Mouse (Mus musculus): ENCODE data around the gene Ifna1. TPM values are rescaled to one million over a fixed set of nuclear protein-coding genes. Genes with fewer than 3 reads are reported as not detected.

Gene Ifna1
- total RNA-seq, 2 experiments from 2014 or later, result not detected

DNA sequence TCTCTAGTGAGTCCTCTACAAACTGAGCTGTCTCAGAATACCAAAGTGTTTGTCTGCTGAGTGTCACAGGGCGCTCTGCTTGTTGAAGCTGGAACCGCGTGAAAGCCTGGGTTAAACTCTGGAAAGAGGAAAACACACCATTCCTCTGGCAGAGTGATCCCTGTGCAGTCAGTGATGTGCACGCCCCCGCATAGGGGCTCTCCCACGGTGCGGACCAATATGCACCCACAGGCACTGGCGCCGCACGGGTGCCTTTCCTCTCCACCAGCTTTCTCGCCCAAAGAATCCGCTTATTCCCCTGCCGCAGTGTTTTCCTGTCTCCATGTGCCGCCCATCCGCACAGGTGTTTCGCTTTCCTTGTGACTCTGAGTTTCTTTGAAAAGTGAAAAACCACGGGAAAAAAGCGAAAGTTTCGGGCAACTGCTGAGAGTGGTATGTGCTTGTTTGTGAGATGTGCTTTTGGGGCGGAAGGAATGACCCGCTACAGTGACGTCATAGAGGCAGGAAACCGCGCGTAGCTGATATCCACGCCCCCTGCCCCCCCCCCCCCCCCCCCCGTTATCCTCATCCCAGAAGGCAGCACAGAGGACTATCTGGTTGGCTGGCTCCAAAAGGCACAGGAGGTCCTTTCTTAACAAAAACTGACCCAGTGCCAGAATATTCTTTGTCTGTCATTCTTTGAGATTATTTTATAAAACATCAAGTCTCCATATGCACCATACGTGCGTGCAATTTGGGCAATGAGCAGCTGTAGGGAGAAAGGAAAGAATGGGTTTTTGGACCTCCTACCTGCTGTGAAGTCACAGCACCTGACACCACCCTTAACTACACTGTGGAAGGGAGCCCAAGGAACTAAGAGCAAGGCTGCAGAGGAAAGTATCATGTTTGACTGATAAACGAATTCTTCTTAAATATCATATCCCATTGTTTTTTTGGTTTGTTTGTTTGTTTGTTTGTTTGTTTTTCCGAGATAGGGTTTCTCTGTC, 18.3 kb downstream of the Ifna1 start:
- ATAC-seq (replicated peaks; ENCODE audit: low FRiP score, poor library complexity, severe bottlenecking), result peak; percentile 75

DNA sequence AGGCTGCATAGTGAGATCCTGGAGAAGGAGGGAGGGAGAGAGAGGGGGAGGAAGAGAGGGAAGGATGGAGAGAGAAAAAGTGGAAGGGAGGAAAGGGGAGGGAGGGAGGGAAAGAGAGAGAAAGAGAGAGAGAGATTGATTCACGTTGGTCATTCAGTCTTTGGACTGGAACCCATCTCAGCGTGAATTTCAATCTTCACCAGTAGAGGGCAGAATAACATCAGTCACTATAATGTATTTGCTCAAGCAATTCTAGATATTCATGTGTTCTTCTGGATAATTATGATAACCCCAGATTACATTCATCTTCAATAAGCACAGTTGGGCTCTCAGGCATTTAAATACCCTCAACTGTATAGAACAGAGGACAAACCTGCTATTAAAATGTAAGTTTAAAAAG, 22.8 kb downstream of the Ifna1 start:
- no peak for ATAC-seq (replicated peaks; ENCODE audit: low FRiP score, poor library complexity, severe bottlenecking)

DNA sequence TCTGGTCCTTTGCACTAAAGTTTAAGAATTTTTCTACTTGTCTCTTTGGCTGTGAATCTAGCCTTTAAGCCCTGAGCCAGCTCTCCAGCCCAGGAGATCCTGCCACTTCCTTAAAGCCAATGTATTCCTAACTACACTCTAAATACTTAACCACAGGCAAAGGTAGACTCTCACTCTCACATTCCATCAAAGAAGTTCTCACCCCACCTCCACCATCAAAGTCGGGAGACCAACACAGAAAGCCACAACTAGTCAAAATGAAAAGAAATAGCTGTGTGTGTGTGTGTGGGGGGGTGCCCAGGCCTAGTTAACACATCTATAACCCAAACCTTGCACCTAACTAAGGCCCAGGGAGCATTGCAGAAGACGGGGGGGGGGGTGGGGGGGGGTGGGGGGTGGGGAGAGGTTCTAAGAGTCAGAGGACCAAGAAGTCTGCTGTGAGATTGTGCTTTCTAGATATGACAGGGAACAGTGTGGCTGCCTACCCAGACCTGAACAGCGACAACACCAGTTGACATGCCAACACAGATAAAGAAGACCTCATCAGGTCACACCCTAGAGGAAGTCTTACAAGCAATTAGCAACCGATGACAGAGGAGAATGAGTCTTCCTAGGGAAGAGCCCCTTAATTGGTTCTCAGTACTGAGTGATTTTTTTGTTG, 25.7 kb downstream of the Ifna1 start:
- ATAC-seq (replicated peaks; ENCODE audit: low FRiP score, poor library complexity, severe bottlenecking), result peak; percentile 68; the same call in 1 of the 2 replicates

DNA sequence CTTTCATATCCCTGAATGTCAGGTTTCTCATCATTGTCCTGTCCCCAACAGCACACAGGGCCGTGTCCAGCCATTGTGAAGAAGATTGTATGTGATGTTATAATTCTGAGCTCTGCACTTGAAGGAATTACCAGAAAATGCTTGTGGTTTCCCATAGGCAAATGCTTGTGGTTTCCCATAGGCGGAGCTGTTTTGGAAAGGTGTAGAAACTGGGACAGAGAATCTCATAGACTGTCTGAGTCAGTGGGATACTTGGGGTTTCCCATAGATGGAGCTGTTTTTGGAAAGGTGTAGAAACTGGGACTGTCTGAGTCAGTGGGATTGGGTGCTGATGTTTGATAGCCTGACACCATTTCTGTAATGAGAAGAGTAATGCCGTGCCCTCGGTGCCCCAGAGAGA, 26.6 kb downstream of the Ifna1 start:
- ATAC-seq (replicated peaks; ENCODE audit: low FRiP score, poor library complexity, severe bottlenecking), result no peak

DNA sequence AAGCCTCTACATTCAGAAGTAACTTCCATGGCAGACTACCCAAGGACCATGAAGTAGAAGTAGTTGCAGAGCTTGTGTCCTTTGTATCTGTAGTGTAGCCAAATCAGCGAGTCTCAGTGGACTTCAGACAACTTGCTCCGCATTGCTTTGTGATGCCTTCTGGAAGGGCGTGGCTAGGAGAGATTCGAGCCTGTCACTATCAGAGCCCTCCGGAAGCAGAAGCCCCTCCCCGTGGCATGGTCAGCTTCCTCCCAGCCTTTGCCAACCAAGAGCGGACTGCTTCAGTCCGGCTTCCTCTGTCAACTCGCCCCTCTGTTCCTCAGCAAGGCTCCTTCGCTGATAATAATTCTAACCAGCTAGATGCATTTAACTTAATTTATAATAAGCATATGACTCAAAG, 28.4 kb downstream of the Ifna1 start:
- ATAC-seq (replicated peaks; ENCODE audit: low FRiP score, poor library complexity, severe bottlenecking), result no peak

DNA sequence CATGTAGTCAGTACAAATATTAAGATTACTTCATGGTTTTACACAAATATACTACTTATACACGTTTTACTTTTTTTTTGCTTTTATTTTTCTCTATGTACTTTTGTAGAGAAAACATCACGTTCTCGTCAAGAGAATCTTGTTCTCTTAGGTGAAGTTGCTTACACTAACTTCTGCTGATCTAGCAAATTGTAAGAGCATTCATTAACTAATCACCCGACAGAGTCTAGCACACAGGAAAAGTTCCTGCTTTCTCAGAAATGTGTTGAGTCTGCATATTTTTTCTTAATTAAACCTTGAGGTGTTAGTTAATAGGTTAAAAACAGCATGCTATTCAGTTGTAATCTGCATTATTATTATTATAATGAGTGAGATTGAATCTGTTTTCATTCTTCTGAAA, 28.9 kb downstream of the Ifna1 start:
- no peak for ATAC-seq (replicated peaks; ENCODE audit: low FRiP score, poor library complexity, severe bottlenecking)

DNA sequence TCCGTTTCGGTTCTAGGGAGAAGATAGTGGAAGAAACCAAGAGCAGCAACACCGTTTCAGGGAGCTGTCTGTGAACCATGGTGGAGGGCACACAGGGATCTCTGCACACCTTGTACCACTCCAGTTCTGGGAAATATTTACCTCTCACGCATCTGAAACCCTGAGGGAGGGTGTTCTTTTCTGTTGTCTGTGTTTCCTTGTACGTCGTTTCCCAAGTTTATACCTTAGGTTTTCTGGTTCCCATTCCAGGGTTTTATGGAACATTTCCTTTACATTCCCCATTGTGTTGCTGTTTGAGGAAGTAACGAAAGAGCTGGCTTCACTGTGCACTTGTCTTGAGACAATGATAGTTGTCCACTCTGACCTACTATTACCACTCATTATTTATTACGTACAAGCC, 30.2 kb downstream of the Ifna1 start, which contains the start of gene Ifne:
Gene Ifne (minus strand): TSS at position 101 of the 400 bp plus-strand sequence.
- ATAC-seq (replicated peaks; ENCODE audit: low FRiP score, poor library complexity, severe bottlenecking), result no peak

DNA sequence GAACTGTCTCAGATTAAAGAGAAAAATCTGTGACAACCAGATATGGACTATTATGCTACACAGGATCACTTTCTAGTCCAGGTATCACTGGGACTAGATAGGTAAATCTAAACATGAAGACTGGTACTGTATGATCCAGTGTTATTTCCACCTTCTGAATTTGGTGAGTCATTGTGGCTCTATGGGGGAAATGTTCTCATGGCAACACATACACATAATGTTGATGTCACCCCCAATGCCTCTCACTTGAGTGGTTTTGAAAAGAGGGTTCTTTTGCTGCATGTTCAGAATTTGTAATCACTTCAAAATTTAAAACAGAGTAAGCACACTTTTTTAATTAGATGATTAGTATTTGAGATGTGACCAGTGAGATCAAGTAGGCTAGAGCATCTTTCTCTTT, 38.3 kb downstream of the Ifna1 start:
- ATAC-seq (replicated peaks; ENCODE audit: low FRiP score, poor library complexity, severe bottlenecking), result no peak

DNA sequence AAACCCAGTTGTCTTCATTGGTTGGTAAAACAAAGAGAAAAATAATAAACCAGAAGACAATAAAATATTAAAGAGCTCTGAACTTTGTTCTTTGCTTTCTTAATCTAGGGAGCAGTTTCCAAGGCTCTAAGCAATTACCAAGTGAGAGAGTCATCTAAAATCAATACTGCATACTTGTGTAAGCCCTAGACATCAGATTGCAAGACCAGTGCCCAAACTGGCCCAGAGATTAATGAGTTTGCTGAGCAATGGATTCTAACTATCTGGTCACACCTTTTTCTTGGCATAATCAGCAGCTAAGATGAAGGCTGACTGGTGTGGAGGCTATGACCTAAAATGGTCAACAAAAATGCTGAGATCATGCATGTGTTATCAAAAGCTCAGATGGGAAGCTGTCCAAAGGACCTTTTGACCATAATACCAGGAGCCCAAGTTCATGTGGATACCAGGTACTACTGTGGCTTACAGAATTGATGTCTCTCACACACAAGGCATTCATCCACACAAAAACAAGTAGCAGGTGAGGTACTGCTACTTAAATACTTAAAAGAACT, 43.4 kb downstream of the Ifna1 start:
- ATAC-seq (replicated peaks; ENCODE audit: low FRiP score, poor library complexity, severe bottlenecking), result no peak

Other genes starting within 250 kb of the Ifna1 start
- not detected in 2 replicates for gene Ifna12, start 246.7 kb upstream of the Ifna1 start, total RNA-seq (2015; ENCODE audit: low replicate concordance)
- gene Ifna12, start 246.7 kb upstream of the Ifna1 start, total RNA-seq (2017; ENCODE audit: low replicate concordance), result not detected in 2 replicates
- gene C87499, start 215.7 kb upstream of the Ifna1 start, total RNA-seq (2015; ENCODE audit: low replicate concordance), result not detected in 2 replicates
- not detected in 2 replicates for gene C87499, start 215.7 kb upstream of the Ifna1 start, total RNA-seq (2017; ENCODE audit: low replicate concordance)
- not detected in 2 replicates for gene Ifna13, start 205.6 kb upstream of the Ifna1 start, total RNA-seq (2015; ENCODE audit: low replicate concordance)
- gene Ifna13, start 205.6 kb upstream of the Ifna1 start, total RNA-seq (2017; ENCODE audit: low replicate concordance), result not detected in 2 replicates
- not detected in 2 replicates for gene Ifna16, start 173.2 kb upstream of the Ifna1 start, total RNA-seq (2015; ENCODE audit: low replicate concordance)
- gene Ifna16, start 173.2 kb upstream of the Ifna1 start, total RNA-seq (2017; ENCODE audit: low replicate concordance), result not detected in 2 replicates
- gene Ifna2, start 166.2 kb upstream of the Ifna1 start, total RNA-seq (2015; ENCODE audit: low replicate concordance), result not detected in 2 replicates
- gene Ifna2, start 166.2 kb upstream of the Ifna1 start, total RNA-seq (2017; ENCODE audit: low replicate concordance), result not detected in 2 replicates
- gene Ifnab, start 158.7 kb upstream of the Ifna1 start, total RNA-seq (2015; ENCODE audit: low replicate concordance), result not detected in 2 replicates
- gene Ifnab, start 158.7 kb upstream of the Ifna1 start, total RNA-seq (2017; ENCODE audit: low replicate concordance), result not detected in 2 replicates
- gene Gm26566, start 128.3 kb upstream of the Ifna1 start, total RNA-seq (2015; ENCODE audit: low replicate concordance), result not detected in 2 replicates
- not detected in 2 replicates for gene Gm26566, start 128.3 kb upstream of the Ifna1 start, total RNA-seq (2017; ENCODE audit: low replicate concordance)
- gene Klhl9, start 127.6 kb upstream of the Ifna1 start, total RNA-seq (2015; ENCODE audit: low replicate concordance), result 18.6 and 26.3 TPM in 2 replicates
- 24.0 and 29.5 TPM in 2 replicates for gene Klhl9, start 127.6 kb upstream of the Ifna1 start, total RNA-seq (2017; ENCODE audit: low replicate concordance)
- not detected in 2 replicates for gene Gm13271, start 95.2 kb upstream of the Ifna1 start, total RNA-seq (2015; ENCODE audit: low replicate concordance)
- not detected in 2 replicates for gene Gm13271, start 95.2 kb upstream of the Ifna1 start, total RNA-seq (2017; ENCODE audit: low replicate concordance)
- gene Gm13283, start 90.0 kb upstream of the Ifna1 start, total RNA-seq (2015; ENCODE audit: low replicate concordance), result not detected in 2 replicates
- gene Gm13283, start 90.0 kb upstream of the Ifna1 start, total RNA-seq (2017; ENCODE audit: low replicate concordance), result not detected in 2 replicates
- gene Gm13290, start 76.3 kb upstream of the Ifna1 start, total RNA-seq (2015; ENCODE audit: low replicate concordance), result not detected in 2 replicates
- not detected in 2 replicates for gene Gm13290, start 76.3 kb upstream of the Ifna1 start, total RNA-seq (2017; ENCODE audit: low replicate concordance)
- gene Gm13289, start 73.2 kb upstream of the Ifna1 start, total RNA-seq (2015; ENCODE audit: low replicate concordance), result not detected in 2 replicates
- not detected in 2 replicates for gene Gm13289, start 73.2 kb upstream of the Ifna1 start, total RNA-seq (2017; ENCODE audit: low replicate concordance)
- not detected in 2 replicates for gene Gm13272, start 70.2 kb upstream of the Ifna1 start, total RNA-seq (2015; ENCODE audit: low replicate concordance)
- gene Gm13272, start 70.2 kb upstream of the Ifna1 start, total RNA-seq (2017; ENCODE audit: low replicate concordance), result not detected in 2 replicates
- gene Ifnz, start 68.0 kb upstream of the Ifna1 start, total RNA-seq (2015; ENCODE audit: low replicate concordance), result not detected in 2 replicates
- not detected in 2 replicates for gene Ifnz, start 68.0 kb upstream of the Ifna1 start, total RNA-seq (2017; ENCODE audit: low replicate concordance)
- gene Gm13276, start 64.4 kb upstream of the Ifna1 start, total RNA-seq (2015; ENCODE audit: low replicate concordance), result not detected in 2 replicates
- not detected in 2 replicates for gene Gm13276, start 64.4 kb upstream of the Ifna1 start, total RNA-seq (2017; ENCODE audit: low replicate concordance)
- not detected in 2 replicates for gene Gm13277, start 61.5 kb upstream of the Ifna1 start, total RNA-seq (2015; ENCODE audit: low replicate concordance)
- gene Gm13277, start 61.5 kb upstream of the Ifna1 start, total RNA-seq (2017; ENCODE audit: low replicate concordance), result not detected in 2 replicates
- gene Gm13278, start 58.5 kb upstream of the Ifna1 start, total RNA-seq (2015; ENCODE audit: low replicate concordance), result not detected in 2 replicates
- gene Gm13278, start 58.5 kb upstream of the Ifna1 start, total RNA-seq (2017; ENCODE audit: low replicate concordance), result not detected in 2 replicates
- not detected in 2 replicates for gene Gm13275, start 55.6 kb upstream of the Ifna1 start, total RNA-seq (2015; ENCODE audit: low replicate concordance)
- gene Gm13275, start 55.6 kb upstream of the Ifna1 start, total RNA-seq (2017; ENCODE audit: low replicate concordance), result not detected in 2 replicates
- gene Gm13279, start 52.7 kb upstream of the Ifna1 start, total RNA-seq (2015; ENCODE audit: low replicate concordance), result not detected in 2 replicates
- gene Gm13279, start 52.7 kb upstream of the Ifna1 start, total RNA-seq (2017; ENCODE audit: low replicate concordance), result not detected in 2 replicates
- gene Gm13285, start 50.4 kb upstream of the Ifna1 start, total RNA-seq (2015; ENCODE audit: low replicate concordance), result not detected in 2 replicates
- gene Gm13285, start 50.4 kb upstream of the Ifna1 start, total RNA-seq (2017; ENCODE audit: low replicate concordance), result not detected in 2 replicates
- gene Gm13287, start 46.8 kb upstream of the Ifna1 start, total RNA-seq (2015; ENCODE audit: low replicate concordance), result not detected in 2 replicates
- gene Gm13287, start 46.8 kb upstream of the Ifna1 start, total RNA-seq (2017; ENCODE audit: low replicate concordance), result not detected in 2 replicates
- not detected in 2 replicates for gene Gm13288, start 44.6 kb upstream of the Ifna1 start, total RNA-seq (2015; ENCODE audit: low replicate concordance)
- not detected in 2 replicates for gene Gm13288, start 44.6 kb upstream of the Ifna1 start, total RNA-seq (2017; ENCODE audit: low replicate concordance)
- not detected in 2 replicates for gene Ifna7, start 33.9 kb upstream of the Ifna1 start, total RNA-seq (2015; ENCODE audit: low replicate concordance)
- not detected in 2 replicates for gene Ifna7, start 33.9 kb upstream of the Ifna1 start, total RNA-seq (2017; ENCODE audit: low replicate concordance)
- not detected in 2 replicates for gene Ifna11, start 30.1 kb upstream of the Ifna1 start, total RNA-seq (2015; ENCODE audit: low replicate concordance)
- not detected in 2 replicates for gene Ifna11, start 30.1 kb upstream of the Ifna1 start, total RNA-seq (2017; ENCODE audit: low replicate concordance)
- gene Ifna6, start 22.7 kb upstream of the Ifna1 start, total RNA-seq (2015; ENCODE audit: low replicate concordance), result not detected in 2 replicates
- gene Ifna6, start 22.7 kb upstream of the Ifna1 start, total RNA-seq (2017; ENCODE audit: low replicate concordance), result not detected in 2 replicates
- not detected in 2 replicates for gene Ifna5, start 14.6 kb upstream of the Ifna1 start, total RNA-seq (2015; ENCODE audit: low replicate concordance)
- not detected in 2 replicates for gene Ifna5, start 14.6 kb upstream of the Ifna1 start, total RNA-seq (2017; ENCODE audit: low replicate concordance)
- not detected in 2 replicates for gene Ifna4, start 8.2 kb upstream of the Ifna1 start, total RNA-seq (2015; ENCODE audit: low replicate concordance)
- not detected in 2 replicates for gene Ifna4, start 8.2 kb upstream of the Ifna1 start, total RNA-seq (2017; ENCODE audit: low replicate concordance)
- gene Ifne, start 30.1 kb downstream of the Ifna1 start, total RNA-seq (2015; ENCODE audit: low replicate concordance), result not detected in 2 replicates
- gene Ifne, start 30.1 kb downstream of the Ifna1 start, total RNA-seq (2017; ENCODE audit: low replicate concordance), result not detected in 2 replicates

All from erythroblast, adult 5-6 weeks (primary cell).